Mouse (Mus musculus): ENCODE results near the gene Lrrc73.

DNA sequence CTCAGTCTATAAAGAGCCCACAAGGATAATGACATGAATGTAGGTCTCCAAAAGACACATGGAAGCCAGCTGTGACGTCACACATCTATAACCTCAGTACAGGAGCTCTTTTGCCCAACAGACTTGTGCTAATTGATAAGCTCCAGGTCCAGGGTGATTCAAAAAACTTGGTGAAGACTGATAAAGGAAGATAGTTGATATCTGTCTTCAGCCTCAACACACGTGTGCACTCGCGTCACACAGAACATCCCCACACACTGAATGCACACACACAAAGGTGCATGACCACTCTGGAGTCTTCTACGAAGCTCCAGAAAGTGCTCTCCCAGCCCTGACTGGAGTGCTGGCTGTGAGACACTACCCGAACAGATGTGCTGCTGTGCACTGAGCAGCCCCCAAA is 16.3 kb upstream of the Lrrc73 start:
- TF ChIP-seq CTCF (IDR thresholded peaks at IDR 0.05; ENCODE audit: low read depth, low read length) = no peak
- TF ChIP-seq POLR2A (IDR thresholded peaks at IDR 0.05; ENCODE audit: borderline replicate concordance, low read depth, low read length) = no peak
